Mouse (Mus musculus) adrenal gland, postnatal 10 days (tissue): ENCODE data around the gene Oxct1. TPM values are rescaled to one million over a fixed set of nuclear protein-coding genes. Genes with fewer than 3 reads are reported as not detected.

Experiments
- DNase-seq: peaks from one replicate; pipeline ENCODE4 v3.0.0; 2021; ENCODE audit warnings: mixed read lengths
- long read RNA-seq, 2 experiments: library from polyadenylated mRNA; stranded (forward); transcript quantifications; one replicate each; pipeline ENCODE4 v2.0.0; 2021
- total RNA-seq, 2 experiments: library from RNA; stranded (reverse); gene quantifications; 2 replicates each; pipeline ENCODE4 v1.2.3; 2021

Gene Oxct1
- 100 to 1,000 TPM; 130 to 134 TPM for total RNA-seq
- long read RNA-seq, experiment 1, transcript Oxct1-201 (17 exons, 3,527 nt) = major isoform, 124 of 149 reads
- long read RNA-seq, experiment 1, partial matches to known transcripts = 16 of 149 reads
- long read RNA-seq, experiment 1, other reads (novel, unspliced or antisense) = 9 of 149 reads
- long read RNA-seq, experiment 2, transcript Oxct1-201 (17 exons, 3,527 nt) = major isoform, 106 of 124 reads
- long read RNA-seq, experiment 2, partial matches to known transcripts = 12 of 124 reads
- long read RNA-seq, experiment 2, other reads (novel, unspliced or antisense) = 6 of 124 reads

DNA sequence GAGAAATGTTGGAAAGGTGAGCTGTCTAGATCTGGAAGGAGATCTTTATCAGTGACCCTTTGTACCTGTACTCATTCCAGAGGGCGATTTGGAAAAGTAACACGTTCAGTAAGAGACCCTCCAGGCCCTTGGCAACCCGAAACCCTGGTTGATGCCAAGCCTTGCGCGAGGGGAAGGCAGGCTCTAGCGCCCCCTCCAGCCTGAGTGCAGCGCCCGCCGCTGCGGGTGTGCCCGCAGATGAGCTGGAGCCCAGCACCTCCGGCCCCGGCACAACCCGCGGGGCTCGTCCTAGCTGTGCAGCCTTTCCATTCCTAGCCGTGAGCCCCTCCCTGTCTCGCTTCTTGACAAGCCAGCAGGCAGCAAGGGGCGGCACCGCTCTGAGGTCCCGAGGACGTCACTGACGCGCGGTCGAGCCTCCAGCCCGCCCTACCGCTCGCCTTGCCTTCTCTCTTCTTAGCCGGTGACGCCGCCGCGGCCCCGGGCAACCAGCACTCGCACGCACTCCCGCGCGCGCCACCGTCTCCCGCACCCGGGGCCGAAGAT is at the start of gene Oxct1:
Gene Oxct1 (plus strand): TSS at position 153 of the 543 bp plus-strand sequence.
- peak; percentile 90 for DNase-seq

DNA sequence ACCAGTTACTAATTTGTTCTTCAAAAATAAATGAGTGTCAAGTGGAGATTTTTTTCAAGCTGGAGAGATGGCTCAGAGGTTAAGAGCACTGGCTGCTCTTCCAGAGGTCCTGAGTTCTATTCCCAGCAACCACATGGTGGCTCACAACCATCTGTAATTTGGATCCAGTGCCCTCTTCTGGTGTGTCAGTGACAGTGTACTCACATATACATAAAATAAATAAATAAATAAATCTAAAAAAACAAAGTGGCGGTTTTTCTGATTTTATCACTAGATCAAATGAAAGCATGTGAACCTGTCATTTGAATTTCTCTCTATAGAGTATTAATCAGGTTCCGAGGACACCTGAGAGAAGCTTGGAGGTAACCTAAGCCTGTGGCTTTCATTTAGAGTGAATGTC is 47.9 kb upstream of the Oxct1 start:
- DNase-seq = no peak

DNA sequence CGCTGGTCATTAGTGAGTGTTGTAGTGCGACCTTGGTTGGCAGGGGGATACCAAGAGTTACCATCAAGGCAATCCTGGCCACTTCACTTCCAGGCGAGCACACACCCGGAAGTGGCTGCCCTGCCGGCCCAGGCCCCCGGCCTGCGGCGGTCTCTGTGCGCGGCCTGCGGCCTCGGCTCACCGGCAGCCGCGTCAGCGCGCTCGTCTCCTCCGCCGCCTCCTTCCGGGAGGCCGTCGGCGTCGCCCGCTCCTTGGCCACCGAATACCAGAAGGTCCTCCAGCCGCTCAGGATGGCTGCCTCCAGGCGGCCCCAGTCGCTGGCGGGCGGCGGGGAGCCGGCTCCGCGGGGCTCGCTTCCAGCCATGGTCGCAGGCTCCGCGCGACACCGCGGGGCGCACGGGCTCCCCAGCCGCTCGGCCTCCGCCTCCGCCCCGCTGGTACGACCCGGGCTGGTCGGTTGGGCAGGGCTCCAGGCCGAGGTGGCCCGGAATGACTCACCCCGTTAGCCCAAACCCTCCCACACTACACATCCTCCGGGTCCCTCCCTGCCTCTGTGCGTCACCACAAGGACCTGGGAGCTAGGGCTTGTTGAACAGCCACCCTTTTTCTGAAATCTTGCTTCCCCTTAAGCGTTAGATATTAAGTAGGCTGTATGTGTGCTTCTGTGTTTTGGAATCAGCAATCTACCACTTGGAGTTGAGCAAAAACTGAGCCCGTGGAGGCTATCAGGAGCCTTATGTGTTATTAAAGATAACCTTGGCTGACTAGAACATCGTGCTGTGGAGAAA is 46.9 kb upstream of the Oxct1 start, which contains the start of gene Fbxo4:
Gene Fbxo4 (minus strand): TSS at position 513 of the 788 bp plus-strand sequence.
- peak; percentile 93 for DNase-seq

DNA sequence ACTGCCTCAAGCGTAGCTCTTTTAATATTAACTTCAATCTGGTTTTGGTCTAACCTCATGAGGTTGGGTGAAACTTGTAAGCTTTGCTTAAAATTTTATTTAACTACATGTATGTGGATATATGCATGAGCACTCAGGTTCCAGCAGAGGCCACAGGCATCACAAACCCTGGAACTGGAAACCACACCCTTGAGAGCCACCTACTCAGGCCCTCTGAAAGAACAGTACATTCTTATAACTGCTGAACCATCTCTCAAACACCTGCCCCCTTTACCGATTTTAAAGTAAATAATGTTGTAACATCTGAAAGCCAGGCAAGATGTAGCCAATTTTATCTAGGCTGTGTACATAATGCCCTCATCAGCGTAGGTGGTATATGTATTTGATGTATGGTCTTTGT is 46.3 kb upstream of the Oxct1 start:
- DNase-seq = no peak

DNA sequence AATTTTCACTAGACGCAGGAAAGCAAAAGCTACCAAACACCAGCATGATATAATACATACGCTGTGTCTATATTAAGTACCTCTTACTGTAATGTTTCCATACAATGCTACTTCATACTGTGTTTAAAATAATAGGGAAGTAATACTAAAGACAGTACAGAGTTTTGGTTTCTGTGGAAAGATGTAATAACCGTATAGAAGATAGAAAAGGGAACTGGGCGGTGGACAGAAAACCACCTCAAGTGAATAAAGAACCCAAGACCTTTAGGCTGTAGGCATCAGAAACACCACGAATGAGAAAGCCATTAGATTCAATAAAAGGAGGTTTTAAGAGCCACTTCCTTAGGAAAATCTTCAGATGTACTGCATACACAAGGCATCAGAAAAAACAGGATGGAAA is 43.5 kb upstream of the Oxct1 start:
- DNase-seq = no peak

DNA sequence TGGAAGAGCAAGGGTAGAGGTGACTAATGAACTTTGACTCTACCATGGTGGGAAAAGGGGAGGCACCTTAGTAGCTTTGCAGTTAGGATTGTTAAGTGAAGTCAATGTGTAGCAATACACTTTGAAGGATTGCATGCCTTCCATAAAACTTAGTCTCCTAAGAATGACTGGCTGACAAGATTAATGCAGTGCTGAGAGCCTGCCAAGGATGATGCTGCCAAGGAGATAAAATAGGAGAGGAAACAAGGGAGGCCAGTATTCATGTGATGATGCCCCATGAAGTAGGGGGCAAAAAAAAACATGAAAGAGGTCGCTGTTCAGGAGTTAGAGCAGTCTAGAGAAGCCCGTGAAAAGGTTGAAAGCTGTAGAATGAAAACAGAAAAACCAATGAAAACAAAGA is 41.3 kb upstream of the Oxct1 start:
- DNase-seq = peak; percentile 37

DNA sequence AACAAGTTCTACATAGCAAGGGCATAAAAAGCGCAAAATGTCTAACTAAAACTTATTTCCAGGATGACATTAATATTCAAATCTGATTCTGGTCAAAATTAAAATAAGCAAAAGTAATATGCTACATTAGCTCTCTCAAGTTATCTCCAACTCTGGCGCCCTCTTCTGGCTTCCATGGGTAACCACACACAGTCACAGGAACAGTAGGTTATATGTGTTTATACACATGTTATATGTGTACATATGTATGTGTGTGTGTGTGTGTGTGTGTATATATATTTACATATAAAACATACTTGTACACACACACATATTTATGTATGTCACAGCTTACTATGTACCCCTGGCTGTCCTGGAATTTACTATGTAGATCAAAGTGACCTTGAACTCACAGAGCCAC is 38.2 kb upstream of the Oxct1 start:
- DNase-seq = peak; percentile 53

DNA sequence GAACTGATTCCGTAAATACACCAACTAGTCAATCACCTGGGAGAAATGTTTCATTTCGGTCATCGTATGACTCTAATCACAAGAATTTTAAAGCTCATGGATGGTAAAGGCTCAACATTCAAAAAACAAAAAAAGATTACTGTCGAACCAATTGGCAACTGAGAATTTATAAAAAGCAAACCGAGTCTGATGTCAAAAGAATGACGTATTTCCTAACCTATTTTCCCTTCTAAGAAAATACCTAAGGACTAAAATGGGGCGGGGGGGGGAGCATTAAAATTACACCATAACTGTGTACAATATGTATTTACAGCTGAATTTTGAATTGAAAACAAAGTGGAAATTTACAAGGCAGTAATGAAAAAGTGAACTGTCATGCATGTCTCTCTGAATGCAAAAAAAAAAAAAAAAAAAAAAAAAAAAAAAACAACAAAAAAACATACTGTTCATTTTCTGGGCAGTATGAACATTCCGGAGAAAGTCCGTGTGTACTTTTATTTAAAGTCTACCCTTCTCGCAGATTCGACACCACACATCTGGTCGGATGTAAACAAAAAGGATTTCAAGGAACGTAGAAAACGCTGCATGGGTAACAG is 31.2 kb upstream of the Oxct1 start:
- no peak for DNase-seq

DNA sequence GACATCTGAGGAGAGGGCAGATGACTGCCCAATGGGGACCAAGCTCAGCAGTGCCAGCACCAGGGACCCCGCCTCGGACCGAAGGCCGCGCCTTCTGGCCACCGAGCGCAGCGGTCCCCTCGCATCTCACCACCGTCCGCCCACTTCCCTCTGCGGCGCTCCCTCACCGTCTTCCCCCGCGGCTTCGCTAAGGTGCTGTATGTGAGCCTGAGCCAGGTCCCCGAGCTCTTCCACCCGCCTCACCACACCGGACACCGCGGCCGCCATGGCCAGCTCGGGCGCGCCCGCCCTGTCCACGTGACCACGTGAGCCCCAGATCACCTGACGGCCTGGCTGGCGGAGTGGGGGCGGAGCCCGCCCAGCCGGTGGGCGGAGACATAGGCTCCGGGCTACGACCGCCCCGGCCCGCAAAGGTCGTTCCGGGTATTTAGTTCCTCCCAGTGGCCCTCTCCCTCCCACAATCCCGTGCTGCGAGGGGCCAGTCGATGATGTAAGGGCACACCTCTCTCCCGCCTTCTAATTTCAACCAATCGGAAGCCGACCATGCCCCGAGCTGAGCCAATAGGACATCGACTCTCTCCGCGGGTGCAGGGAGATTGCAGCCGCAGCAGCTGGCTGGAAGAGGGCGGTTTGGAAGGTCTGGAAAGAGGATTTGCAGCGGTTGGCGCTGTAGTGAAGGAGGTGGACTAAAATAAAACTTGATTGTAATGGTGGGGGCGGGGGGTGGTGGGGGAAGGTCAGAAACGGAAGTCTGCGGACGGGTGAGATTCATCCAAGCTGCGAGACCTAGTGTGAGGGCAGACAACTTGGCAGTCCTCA is 30.5 kb upstream of the Oxct1 start, which contains the start of gene AW549877:
Gene AW549877 (minus strand): TSS at position 297 of the 819 bp plus-strand sequence.
- peak; percentile 99 for DNase-seq

DNA sequence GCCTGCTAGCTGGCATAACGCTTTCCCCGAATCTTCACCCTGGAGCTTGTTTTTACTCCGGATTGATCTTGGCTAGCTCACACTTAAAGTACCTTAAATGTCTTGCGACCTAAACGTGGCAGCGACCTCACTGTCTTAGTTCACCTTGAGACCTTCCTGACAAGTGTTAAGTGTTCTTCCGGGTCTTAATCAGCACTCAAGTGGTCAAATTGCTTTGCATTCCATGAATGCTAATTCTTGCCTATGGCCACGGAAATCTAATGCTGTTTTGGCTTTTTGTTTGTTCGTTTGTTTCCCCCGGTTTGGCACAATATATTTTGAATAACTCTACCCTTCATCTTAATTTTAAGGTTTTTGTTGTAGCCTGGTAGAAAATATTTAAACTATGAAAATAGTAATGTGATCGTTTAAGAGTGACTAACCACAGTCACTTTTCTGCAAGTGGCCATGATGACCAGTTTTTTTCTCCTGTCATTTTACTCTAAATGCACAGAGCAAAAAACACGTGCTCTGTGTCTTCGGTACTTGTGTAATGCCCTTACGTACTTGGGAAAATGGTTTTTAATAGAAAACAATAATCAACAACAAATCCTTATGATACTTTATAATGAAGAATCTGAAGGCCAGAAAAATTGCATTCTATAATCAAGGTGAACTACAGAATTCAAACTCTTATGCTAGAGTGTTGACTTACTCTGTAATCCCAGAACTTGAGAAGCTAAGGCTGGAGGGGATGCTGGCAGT is 29.7 kb upstream of the Oxct1 start:
- no peak for DNase-seq

DNA sequence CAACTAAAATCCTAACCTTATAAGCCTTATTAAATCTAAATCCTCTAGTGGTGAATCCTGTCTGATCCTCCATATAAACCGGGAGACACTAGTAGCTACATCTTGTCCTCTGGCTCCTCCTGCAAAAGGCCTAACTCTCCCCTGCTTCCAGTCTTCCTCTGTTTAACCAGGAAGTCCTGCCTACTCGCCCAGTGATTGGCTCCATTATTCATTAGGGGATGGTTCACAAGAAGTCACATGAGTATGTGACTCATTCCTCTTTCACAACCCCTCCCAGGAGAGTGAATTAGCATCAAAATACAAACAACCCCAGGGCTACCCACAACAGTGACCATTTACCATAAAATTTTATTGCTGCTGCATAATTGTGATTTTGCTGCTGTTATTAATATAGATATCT is 27.0 kb upstream of the Oxct1 start:
- peak; percentile 17 for DNase-seq

DNA sequence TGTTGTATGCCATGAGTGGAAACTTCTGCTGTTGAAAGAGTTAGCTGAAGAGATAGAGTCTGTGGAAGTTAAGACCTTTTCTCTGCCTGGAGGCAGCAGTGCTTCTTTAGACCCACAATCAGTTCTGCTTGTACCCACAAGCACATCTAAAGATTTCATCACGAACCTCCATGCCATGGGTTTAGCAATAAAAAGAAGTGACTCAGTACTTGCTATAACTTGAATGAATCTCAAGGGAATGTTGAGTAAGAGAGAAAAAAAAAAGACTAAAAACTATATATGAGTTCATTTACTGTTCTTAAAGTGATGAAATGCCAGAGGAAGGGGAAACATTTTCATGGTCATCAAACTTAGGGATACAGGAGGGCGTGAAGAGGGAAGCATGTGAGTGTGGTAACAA is 25.6 kb upstream of the Oxct1 start:
- DNase-seq = no peak

DNA sequence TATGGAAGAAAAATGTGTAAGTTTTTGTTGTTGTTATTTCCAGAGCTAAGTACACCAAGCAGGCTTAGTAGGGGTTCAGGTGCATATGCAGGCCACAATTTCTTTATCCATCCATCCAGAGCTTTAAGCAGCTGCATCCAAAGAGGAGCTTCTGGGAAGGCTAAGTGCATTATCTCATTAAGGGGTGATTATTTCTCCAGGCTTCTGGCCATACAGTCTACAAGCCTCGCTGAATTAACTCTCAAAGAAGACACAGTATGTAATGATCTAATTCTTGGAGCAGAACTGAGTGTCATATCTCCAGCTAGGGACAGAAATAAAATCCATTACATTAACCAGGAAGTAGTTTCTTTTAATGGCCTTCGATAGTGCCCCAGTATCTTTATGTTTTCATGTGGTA is 12.3 kb upstream of the Oxct1 start:
- DNase-seq = no peak

DNA sequence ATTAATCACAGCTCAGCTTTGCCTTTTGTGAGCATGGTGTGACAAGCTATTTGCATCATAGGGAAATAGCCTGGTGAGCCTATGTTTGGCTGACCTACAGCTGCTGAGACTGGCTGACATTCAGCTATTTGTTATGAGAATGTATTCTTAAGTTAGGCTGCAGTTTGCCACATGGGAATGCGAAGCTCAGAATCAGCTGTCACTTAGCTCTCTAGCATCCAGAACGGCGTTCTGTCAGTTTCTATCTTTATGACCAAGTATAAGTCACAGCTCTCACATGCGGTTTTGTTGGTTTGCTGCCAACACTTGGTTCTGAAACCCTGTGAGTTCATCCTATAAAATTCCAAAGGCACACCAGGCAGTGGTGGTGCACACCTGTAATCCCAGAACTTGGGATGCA is 5.5 kb upstream of the Oxct1 start:
- DNase-seq = no peak

DNA sequence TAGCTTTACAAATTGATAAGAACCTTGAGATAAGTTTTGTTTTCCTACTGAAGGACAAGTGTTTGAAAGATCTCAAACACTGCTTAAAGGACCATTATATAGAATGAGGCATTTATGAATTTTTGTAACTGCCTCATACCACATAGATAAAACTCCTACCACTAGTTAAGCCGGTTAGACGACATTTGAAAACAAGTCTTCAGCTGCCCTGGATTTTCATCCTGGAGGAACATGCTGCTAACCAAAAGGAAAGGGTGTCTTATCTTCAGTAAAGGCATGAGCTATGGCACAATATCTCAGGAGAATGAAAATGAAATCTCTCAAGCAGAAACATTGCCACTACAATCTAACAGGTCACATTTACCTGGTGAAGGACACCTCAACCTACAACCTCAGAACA is 2.4 kb upstream of the Oxct1 start:
- no peak for DNase-seq

DNA sequence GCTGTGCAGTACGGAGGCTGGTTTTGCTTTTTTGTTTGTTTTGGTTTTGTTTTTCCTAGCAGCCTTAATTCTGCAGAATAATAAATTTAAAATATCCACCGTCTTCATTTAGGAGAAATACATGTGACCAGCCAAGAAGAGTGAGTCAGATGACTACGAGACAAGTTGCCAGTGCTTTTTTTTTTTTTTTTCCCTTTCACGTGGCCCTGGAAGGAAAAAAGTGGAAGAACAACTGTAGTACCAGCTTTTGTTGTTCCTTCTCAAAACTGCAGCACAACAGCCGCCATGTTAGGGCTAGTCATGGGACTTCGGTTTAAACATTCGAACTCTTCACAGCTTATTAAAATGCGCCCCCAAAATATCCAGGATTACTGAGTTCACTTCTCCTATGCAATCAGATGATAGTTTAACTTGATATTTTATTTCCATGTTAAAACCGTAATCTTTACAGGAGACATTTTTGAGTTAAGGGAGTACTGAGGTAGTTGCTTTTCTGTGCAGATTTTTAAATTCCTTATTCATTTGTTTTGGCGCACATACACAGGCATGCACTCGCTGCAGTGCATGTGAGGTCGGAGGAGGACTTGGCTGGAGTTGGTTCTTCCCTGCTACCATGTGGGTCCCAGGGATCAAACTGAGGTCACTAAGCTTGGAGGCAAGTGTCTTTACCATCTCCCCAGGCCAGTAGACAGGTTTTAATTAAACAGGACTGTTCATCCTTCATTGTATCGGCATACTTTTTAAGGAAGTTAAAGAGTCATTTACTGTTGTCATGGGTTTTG is 1.3 kb upstream of the Oxct1 start:
- no peak for DNase-seq

DNA sequence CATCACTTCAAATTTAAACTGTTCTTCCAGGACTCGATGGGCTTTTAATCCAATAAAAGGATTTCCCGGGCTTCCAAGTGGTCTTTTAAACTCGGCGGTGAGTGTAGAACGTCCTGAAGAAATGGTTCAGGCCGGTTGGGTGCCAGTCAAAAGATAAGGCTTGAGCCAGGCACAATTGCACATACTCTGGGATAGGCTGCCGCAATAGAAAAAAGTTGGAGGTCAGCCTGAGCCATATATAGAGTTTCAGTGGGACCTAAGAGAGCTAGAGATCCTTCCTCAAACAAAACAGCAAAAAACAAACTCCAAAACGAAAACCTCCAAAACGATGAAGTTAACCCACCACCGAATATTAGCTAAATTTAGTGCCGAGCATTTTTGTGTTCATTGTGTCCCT is 677 bp upstream of the Oxct1 start:
- DNase-seq = peak; percentile 9

DNA sequence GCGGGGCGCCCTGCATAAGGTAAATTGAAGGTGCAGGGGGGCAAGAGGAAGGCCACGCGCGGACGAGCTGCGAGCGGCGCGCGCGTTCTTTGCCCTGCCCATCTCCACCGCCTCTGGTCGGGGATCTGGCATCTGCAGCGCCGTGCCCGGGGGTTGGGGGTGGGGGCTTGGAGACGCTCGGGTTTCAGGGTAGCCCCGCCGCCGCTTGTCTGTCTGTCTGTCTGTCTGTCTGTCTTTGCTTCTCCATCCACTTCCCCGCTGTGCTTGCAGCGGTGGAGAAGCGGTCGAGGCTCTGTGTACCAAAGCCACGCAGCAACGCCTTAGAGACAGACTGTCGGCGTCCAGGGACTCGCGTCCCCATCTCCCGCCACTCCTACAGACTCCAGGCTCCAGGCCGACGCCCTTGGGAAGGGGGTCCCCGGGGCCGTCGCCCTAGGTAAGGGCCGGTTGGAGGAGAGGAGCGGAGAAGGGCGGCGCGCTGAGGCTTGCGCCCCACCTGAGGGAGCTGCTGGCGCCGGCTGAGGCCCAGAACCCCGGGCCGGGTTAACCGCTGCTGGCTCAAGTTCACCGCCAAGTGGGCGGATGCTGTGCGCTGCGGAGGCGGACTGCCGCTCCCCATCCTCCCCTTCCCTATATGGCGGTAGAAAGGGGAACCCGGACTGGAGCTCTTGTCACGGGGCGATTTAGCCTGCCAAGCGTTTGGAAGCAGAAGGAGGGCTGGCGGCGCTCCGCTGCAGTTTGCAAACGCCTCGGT is 825 bp downstream of the Oxct1 start:
- DNase-seq = peak; percentile 85

DNA sequence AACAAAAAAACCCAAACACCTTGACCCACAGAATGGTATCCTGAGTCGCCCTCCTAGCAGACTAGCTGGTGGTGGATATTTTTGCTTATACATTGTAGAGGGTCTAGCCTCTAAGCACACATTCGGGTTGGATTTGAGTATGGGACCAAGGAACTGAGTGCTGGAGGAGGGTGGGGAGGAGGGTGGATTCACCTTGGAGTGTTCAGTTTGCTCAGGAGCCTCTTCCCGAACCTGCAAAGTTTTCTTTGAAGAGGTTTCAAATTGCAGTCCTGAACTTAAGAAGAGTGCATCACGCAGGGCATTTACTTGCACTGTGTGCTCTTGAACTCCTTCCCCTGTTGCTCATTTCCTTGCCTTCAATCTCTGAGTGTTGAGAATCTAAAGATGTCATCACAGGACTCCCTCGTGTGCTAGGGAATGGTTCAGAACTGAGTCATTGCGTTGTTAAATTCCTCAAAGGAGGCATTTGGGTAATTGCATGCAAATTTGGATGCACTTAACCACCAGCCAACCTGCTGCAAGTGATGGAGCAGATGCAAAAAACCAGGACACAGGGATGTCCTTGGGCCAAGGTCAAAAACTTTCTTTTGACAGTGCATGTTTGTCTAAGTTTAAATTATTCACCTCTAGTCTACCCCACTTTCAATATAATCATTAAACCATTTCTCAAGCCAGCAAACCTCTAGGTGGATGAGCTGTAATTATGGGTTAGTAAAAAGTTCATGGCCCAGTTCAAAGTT is 1.7 kb downstream of the Oxct1 start:
- no peak for DNase-seq
